Mouse (Mus musculus): ENCODE measurements at regions not wholly inside any gene's neighbourhood (a gene's known extent, or its start where the extent isn't known, plus 50 kb on each side); places are given as distances from the start of the nearest gene placed in this dataset.

DNA sequence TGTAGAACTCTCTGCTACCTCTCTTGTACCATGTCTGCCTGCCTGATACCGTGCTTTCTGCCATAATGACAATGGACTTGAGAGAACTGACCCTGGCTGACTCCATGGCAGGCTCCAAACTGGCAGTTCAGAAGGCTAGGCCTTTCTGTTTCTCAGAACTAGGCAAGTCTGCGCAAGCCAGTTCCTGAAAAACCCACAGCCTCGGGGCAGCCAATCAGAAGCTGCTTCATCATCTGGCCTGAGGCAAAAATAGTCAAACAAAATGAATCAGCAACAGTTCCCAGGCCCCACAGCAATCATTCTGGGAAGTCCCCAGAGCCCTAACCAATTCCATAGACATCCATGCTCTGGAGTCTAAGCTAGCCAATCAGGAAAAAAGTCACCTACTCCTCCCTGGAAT, 284.5 kb downstream of the Olfr1505 start:
- DNase-seq = no peak

- DNase-seq = no peak
Measured at GRCm38 (mm10) chr19:14220507-14220909, 307.2 kb downstream of the Olfr1505 start.

GRCm38 (mm10) chr19:14225061-14225696, 311.8 kb downstream of the Olfr1505 start:
- peak; percentile 18 for DNase-seq

DNA sequence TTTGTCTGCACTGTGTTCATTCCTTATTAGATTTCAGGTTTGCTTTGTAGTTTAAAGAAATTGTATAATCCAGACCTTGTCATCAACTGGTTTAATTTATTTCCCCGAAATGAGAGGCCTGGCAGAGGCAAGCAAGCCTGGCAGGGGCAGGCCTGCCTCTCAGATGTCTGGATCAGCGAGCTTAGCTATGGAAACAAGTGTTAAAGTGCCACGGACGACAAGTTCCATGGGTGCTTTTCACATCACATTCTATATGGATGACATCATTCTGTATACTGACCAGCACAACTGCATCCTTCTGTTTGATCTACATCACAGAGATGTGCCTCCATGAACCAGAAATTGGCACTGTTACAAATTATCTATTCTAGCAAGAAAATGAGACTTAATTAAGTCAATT, 312.5 kb downstream of the Olfr1505 start:
- DNase-seq = no peak

DNA sequence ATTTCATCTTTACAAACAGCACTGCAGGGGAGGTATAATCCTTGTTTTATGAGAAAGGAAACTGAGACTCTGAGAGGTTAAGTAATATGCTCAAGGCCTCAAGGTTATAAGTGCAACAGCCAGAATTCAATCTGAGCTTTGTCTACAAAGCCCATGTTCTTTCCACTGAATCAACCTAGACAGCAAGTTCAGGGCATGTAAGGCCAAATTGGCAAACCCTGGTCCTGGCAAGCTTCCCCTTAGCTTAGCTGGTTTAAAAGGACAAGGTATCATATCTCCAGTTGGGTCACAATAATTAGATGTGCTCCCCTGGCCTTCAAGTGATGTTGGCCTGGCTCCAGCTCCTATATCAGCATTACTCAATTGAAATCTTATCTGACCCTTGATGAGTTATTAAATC, 313.2 kb downstream of the Olfr1505 start:
- DNase-seq = no peak

DNA sequence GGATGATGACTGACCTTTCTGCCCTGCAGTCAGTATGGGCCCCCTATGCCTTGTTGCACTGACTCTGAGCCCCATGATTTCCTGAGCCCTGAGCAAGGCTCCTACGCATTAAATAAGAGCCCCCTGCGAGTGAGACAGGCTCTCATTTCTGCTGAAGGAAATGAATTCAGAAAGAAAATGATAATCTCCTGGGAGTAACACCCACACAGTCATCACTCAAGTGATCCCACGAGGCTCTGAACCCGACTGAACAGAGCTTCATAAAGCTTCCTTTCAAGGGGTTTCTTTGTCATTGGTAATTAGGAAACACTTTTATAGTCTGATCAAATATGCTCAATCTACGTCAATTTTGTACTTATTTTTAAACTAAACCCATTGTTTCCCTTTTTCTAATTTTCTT, 330.2 kb downstream of the Olfr1505 start:
- DNase-seq = no peak

GRCm38 (mm10) chr19:14246973-14247614, 333.8 kb downstream of the Olfr1505 start:
- no peak for DNase-seq

GRCm38 (mm10) chr19:14247979-14248378, 334.6 kb downstream of the Olfr1505 start:
- no peak for DNase-seq

DNA sequence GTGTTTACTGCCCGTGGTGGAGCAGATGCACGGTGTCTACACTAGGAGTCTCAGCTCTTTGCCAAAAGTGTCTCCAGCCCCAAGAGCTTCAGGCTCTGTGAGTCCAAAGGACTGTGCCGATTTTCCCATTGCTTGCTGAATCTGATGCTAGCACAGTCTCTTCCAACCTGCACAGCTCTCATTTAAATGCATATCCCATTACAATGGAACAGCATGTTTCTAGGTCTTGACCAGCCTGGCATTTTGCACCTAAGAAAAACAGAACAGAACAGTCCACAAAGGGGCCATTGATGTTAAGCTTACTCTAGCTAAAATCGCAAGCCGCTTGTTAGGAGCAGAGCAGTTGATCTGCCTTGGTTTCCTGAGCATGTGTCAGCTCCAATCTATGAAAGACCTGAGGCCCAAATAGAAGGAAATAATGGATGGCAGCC, 339.2 kb downstream of the Tle4 start:
- DNase-seq = no peak

GRCm38 (mm10) chr19:14259223-14259622, 338.6 kb downstream of the Tle4 start:
- DNase-seq = no peak

GRCm38 (mm10) chr19:14289331-14289737, 308.5 kb downstream of the Tle4 start:
- no peak for DNase-seq

DNA sequence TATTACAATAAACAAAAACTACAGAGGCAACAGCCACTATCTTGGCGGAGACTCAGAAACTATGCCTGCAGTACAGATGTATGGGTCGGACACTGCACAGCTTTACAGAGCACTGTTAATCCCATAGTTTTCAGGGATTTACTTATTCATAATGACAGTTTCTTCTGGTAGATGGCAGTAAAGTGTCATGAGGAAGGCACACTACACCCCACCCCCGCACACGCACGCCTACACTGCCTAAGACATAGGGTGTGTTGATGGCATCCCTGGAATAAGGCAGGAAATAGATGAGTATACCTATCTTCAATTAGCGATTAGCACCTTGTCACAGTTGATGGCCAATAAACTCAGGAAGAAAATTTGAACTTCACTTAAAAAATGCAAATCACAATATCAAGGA, 306.9 kb downstream of the Tle4 start:
- no peak for DNase-seq

- DNase-seq = no peak
Measured at GRCm38 (mm10) chr19:14293172-14293571, 304.7 kb downstream of the Tle4 start.

GRCm38 (mm10) chr19:14301176-14301943, 296.5 kb downstream of the Tle4 start:
- no peak for DNase-seq

- DNase-seq = no peak
Measured at GRCm38 (mm10) chr19:14314301-14314700, 283.6 kb downstream of the Tle4 start.

DNA sequence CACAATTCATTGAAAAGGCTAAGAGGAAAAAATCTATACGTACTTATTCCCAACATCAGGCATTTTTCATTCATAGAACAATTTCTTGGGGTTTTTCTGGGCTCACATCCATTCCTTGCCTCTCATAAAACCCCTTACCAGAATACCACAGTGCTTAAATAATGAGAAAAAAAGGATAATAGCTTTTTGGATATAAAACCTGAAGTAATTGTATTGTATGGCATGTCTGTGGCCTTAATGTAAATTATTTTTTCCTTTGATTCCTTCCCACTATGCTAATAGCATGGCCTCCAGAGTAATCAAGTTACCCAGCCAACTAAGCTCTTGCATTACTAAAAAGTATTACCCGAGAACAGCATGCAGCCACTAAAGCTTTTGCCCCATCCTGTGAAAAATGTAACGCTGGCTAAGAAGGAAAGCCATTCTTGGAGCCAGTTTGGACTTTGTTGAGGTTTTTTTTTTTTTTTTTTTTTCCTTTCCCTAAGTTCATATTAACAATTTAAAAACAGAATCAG, 278.1 kb downstream of the Tle4 start:
- no peak for DNase-seq

- DNase-seq = no peak
Measured at GRCm38 (mm10) chr19:14325353-14326052, 272.3 kb downstream of the Tle4 start.

- no peak for DNase-seq
Measured at GRCm38 (mm10) chr19:14333041-14334012, 264.5 kb downstream of the Tle4 start.

- DNase-seq = no peak
Measured at GRCm38 (mm10) chr19:14337025-14337424, 260.8 kb downstream of the Tle4 start.

GRCm38 (mm10) chr19:14340759-14341158, 257.1 kb downstream of the Tle4 start:
- no peak for DNase-seq

DNA sequence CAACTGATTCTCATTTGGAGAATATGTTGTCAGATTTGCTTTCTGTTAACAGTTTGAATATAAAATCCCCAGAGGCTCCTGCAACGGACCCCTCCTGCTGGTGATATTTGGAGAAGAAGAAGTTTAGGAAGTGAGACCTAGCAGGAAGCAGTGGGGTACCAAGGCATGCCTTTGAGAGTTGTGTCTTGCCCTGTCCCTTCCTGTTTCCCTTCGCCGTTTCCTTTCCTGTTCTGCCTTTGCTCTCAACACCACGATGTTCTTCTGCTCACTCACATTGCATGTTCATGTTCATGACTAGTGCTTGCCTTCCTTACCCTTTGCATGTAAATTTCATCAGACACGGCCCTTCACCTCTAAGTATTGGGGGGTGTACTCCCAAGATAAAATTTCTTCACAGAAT, 254.0 kb downstream of the Tle4 start:
- no peak for DNase-seq

DNA sequence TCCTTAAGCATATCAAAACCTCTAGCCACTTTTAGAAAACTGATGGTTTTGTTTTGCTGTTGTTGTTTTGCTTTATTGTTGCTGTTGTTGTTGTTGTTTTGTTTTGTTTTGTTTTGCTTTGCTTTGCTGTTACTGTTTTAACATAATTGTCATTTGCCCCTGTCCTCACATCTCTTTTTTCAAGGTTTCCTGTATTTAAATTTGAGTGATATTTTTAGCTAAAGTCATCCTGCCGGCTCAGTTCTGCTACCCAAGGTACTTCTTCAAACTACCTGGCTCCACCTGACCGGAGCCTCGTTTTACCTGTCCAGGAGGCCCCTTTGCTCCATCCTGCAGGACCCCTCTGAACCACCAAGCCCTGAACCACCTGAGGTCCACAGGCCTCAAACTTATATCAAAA, 253.4 kb downstream of the Tle4 start:
- DNase-seq = no peak

All from right cerebral cortex, postnatal 14 days (tissue).